Mouse (Mus musculus): ENCODE data around the gene Arid1b.

Arid1b gene

DNA sequence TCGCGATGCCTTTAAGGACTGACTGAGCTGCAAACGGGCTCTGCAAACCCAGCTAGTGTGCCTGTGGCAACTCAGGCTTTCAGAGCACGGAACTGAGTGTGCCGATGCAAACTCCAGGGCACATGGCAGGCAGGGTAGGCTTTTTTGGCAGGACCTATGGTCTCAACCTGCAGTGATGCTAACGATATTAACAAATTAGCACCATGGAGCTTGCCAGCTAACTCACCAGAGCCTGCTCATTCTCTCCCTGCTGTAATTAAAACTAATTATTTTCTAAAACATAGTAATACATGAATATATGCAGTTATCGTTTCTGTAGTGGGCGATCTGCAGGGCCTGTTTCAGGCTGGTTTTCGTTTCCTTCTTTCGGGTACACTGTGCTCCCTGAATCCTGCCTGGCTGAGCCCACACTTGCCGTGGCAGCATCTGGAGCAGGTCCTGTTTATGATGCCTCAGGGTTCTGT, 316.3 kb downstream of the Arid1b start:
- DNase-seq (ENCODE audit: low read depth, low spot score), result peak; percentile 81

DNA sequence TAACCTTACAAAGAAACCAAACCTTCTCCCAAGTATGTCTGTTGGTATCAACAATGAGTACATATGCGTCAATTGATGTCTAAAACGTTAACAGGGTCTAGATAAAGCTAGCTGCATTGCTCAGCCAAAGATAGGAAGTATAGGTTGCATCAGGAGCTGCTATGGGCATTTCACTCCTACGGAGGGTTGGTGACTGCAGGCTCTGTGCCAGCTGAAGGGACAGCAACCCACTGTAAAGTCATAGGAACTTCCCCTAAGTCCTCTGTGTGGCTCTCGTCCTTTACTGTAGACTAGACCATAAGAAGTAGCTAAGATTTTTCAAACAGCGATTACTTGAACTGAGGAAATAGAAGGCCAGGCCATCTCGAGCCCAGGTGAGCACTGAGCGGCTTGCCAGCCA, 316.9 kb downstream of the Arid1b start:
- no peak for DNase-seq (ENCODE audit: low read depth, low spot score)

GRCm38 (mm10) chr17:5312307-5312706, 318.2 kb downstream of the Arid1b start:
- DNase-seq (ENCODE audit: low read depth, low spot score), result no peak

DNA sequence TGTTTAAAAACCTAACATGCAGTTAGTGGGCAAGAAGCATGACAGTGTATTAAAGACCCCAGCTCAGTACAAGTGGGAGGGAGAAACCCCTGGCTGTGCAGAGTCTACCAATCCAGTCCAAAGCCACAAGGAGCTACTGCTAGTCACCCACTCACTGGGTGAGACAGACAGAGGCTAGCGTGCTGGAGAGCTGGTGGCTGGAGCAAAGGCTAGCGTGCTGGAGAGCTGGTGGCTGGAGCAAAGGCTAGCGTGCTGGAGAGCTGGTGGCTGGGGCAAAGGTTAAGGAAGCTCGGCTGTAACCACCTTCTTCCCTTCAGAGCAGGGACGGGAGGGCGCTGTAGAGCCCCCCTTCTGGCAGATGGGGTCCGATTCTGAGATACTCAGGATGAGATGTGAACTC, 320.6 kb downstream of the Arid1b start:
- no peak for DNase-seq (ENCODE audit: low read depth, low spot score)

DNA sequence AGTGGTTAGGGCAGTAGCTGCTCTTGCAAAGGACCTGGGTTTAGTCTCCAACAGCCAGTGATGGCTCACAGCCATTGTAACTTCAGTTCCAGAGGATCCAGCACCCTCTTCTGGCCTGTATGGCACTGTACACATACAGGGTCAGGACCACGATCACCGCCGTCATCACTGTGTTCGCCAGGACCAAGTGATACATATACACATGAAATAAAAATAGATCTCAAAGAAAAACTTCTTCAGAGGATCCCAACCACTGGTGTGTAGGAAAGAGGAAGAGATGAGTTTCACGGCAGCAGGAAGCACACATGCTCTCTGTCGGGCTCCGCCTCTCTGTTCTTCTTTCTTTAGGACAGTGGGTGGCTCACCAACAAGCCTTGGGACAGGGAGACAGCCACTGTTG, 322.4 kb downstream of the Arid1b start:
- DNase-seq (ENCODE audit: low read depth, low spot score), result no peak

DNA sequence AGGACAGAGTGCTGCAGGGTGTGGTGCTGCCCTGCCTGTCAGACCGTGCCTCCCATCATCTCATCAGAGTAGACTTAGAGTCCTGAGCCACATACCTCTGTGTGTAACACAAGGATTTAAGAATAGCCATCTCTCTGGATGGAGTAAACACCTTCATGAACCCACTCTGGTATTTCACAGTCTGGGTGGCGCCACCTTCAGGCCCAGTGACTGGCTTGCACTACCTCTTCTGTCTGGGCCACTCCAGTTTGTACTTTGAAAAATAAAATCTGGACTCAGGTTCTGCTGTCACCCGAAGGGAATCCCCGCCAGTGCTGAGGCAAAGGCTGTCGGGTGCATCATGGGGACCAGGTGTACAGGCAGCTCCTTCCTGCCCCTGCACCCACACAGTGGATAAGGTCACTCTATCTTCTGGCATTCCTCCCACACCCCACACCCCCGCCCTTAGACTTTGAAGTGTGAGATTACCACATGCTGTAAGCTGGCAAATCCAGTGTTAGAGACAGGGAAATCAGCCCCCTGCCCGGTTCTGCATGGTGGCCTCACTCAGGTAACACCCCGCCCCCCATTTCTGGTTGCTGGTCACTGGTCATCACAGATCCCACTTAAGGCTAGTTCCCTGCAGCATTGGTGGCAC, 327.6 kb downstream of the Arid1b start:
- DNase-seq (ENCODE audit: low read depth, low spot score), result no peak

GRCm38 (mm10) chr17:5322594-5322993, 328.5 kb downstream of the Arid1b start:
- DNase-seq (ENCODE audit: low read depth, low spot score), result no peak

GRCm38 (mm10) chr17:5323746-5324145, 329.6 kb downstream of the Arid1b start:
- DNase-seq (ENCODE audit: low read depth, low spot score), result no peak

GRCm38 (mm10) chr17:5324236-5324876, 330.2 kb downstream of the Arid1b start:
- peak; percentile 65 for DNase-seq (ENCODE audit: low read depth, low spot score)

- no peak for DNase-seq (ENCODE audit: low read depth, low spot score)
Observed at GRCm38 (mm10) chr17:5326689-5327088, 332.6 kb downstream of the Arid1b start.

GRCm38 (mm10) chr17:5327480-5328180, 333.5 kb downstream of the Arid1b start:
- DNase-seq (ENCODE audit: low read depth, low spot score), result no peak

DNA sequence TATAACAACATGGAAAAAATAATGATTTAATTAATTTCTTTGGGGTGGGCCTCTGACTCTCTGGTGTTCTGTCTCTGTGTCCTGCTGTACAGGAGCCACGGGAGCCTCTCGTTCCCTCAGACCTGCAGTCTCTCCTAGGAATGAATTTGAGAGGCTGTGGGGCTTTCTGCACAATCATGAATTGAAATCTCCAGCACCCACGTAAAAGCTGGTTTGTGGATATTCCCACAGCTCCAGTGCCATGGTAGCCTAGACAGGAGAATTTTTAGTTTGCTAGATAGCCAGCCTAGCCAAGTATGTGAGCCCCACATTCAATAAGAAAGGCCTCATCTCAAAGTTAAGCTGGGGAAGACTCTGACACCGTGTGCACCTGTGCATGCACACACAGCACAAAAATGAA, 335.3 kb downstream of the Arid1b start:
- DNase-seq (ENCODE audit: low read depth, low spot score), result peak; percentile 71

DNA sequence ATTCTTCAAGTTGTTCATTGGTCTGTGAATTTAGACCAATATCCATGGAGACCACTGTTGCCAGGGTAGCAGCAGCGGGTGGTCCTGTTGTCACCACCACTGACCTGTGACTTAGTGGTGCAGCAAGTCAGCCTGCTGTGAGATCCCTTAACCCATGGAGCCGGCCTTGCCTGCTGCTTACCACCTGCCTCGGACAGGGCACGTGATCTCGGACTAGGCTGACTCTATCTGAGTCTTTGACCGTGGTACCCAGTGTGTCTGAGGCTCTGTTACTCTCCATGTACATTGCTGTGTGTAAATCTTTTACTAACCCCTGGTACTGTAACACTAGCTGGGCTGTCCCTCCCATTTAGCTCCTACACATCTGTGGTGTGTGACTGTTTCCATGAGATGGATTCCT, 335.9 kb downstream of the Arid1b start:
- no peak for DNase-seq (ENCODE audit: low read depth, low spot score)

DNA sequence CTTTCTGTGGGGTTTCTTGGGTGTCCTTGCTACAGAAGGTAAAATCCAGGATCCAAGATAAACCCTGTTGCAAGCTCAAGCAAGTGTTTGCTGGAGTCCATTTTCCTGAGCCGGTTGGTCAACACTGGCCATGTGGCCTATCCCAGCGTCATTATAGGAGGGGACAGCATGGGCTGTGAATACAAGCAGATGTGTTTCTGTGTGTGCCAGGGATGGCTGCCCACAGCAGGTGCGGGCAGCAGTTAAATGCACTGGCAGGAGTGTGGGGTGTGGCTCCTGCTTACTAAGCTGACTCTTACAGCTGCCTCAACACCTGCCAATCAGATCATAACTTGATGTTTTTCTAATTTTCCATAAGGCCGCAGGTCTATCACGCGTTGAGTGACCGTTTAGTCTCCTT, 336.5 kb downstream of the Arid1b start:
- no peak for DNase-seq (ENCODE audit: low read depth, low spot score)

DNA sequence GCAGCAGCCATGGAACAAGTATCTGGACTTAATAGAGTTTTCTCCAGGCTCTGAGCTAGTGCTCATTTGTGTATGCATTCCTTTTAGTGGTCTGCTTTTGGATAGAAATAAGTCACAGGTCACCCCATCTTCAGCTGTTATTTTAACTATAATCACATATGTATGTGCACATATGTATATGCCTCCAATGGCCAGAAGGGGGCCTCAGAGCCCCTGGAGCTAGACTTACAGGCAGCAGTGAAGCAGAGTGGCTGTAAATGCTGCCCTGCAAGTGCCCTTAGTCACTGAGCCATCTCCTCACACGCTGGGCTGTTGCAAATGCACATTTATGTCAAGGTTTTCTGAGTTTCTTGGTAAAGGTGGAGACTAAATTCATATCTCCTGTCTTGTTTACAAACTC, 337.3 kb downstream of the Arid1b start:
- DNase-seq (ENCODE audit: low read depth, low spot score), result no peak

GRCm38 (mm10) chr17:5334567-5334966, 340.4 kb downstream of the Arid1b start:
- DNase-seq (ENCODE audit: low read depth, low spot score), result peak; percentile 45

DNA sequence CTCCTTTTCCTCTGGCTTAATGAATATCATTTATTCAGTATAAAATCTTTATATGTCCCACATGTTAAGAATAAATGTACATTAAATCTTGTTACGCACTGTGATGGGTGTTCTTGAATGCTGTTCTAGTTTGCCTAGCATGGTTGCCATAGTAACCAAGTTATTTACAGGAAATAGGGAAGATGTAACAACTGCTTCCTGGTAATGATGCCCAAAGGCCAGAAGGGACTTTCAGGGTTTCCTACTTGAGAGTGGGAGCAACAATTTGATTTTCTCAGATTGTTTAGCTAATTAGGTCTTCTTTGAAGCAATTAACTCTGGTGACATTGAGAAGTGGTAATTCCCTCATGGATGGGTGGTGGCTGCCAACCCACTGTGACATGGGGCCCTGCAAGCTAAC, 350.3 kb downstream of the Arid1b start:
- DNase-seq (ENCODE audit: low read depth, low spot score), result peak; percentile 21

GRCm38 (mm10) chr17:5345810-5346209, 351.7 kb downstream of the Arid1b start:
- DNase-seq (ENCODE audit: low read depth, low spot score), result no peak

GRCm38 (mm10) chr17:5352901-5353300, 358.8 kb downstream of the Arid1b start:
- DNase-seq (ENCODE audit: low read depth, low spot score), result peak; percentile 92

DNA sequence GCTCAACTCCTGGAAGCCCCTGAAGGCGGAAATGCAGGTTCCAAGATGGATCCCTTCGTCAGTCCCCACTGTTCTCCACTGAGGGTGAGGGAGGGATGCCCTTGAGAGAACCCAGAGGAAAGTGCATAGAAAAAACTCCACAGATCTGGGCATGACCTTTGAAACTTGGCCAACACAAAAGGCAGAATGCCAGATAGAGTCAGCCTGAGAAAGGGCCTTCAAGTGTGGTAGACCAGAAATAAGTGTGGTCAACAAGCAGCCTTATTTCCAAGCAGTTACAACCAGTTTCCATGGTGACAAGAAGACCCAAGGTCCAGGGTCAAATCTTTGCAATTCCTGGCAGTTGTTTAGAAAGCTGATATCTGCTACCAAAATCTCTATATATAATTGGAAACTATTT, 366.6 kb downstream of the Arid1b start:
- DNase-seq (ENCODE audit: low read depth, low spot score), result no peak

- DNase-seq (ENCODE audit: low read depth, low spot score), result no peak
Observed at GRCm38 (mm10) chr17:5365992-5366398, 371.9 kb downstream of the Arid1b start.

- DNase-seq (ENCODE audit: low read depth, low spot score), result no peak
Observed at GRCm38 (mm10) chr17:5371032-5371431, 376.9 kb downstream of the Arid1b start.

- peak; percentile 67 for DNase-seq (ENCODE audit: low read depth, low spot score)
Observed at GRCm38 (mm10) chr17:5371521-5371920, 377.4 kb downstream of the Arid1b start.
